Mouse (Mus musculus) kidney, postnatal 10 days (tissue): ENCODE measurements around the gene Slc9b2.
A peak's percentile ranks its signal among the peaks of the same experiment; 100 is the strongest.

ENCODE experiments used
- DNase-seq: peaks from one replicate; pipeline ENCODE4 v3.0.0; 2021; ENCODE audit warnings: mixed read lengths

Gene Slc9b2

DNA sequence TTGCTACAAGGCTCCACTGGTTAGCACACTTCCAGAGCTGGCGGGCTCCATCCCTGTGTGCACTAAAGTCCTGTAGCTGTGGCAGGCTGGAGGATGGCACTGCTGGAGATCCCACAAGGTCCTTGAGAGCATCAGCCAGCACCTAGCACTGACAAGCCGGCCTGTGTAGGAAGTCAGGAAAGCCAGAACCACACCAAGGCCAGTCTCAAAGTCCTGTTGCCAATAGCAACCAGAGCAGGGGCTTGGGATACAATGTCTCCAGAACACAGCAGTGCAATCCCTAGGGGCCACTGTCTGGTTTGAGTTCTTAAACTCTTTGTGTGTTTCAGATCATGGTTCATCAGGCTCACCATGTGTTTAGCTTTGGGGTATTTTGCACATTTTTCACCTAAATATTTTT is 7.3 kb downstream of the Slc9b2 start:
- no peak for DNase-seq

GRCm38 (mm10) chr3:135315720-135316425 is 8.4 kb downstream of the Slc9b2 start:
- no peak for DNase-seq

- no peak for DNase-seq
Measured at GRCm38 (mm10) chr3:135318331-135318730, 10.8 kb downstream of the Slc9b2 start.

DNA sequence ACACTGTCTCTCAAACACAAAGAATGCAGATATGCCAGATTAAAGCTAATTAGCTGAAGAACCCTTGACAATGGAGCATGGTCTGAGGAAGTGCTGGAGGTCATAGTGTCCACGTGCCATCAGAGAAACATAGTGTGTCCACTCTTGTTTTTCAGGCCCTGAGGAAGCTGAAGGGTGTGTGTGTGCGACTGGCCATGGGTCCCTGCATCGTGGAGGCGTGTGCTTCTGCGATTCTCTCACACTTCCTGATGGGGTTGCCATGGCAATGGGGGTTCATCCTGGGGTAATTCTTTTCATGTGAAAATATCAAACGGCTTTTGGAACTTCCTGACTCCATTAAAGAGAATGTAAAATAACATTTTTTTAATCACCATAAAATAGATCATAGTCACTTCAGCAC is 16.9 kb downstream of the Slc9b2 start:
- no peak for DNase-seq

DNA sequence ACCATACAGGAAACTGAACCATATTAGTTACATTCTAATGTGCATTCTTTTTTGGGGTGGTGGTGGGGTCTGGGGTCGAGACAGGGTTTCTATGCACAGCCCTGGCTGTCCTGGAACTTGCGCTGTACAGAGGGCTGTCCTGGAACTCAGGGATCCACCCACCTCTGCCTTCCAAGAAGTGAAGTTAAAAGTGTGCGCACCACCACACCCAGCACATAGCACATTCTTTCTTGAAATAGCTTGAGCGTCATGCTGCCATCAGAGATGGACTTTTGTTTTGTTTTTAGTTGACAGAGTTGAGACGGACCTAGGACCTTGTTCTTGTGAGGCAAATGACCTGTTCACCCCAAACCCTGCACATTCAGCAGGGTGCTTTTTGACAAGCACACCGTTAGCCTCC is 19.7 kb downstream of the Slc9b2 start:
- DNase-seq, result no peak

DNA sequence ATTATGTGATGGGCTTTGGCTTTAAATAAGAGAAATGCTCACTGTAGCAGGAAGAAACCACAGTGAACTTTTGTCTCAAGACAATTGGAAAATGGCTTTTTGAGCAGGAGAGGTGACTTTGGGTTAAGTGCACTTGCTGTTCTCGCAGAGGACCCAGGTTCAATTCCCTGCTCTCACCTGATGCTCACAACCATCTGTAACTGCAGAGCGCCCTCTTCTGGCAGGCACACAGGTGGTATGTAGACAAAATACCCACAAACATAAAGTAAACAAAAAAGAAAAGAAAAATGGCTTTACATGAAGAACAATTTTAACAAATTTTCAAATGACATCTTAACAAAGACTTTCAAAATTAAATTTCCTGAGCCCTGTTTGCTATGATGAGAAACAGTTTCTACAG is 20.1 kb downstream of the Slc9b2 start:
- DNase-seq, result peak; percentile 18

DNA sequence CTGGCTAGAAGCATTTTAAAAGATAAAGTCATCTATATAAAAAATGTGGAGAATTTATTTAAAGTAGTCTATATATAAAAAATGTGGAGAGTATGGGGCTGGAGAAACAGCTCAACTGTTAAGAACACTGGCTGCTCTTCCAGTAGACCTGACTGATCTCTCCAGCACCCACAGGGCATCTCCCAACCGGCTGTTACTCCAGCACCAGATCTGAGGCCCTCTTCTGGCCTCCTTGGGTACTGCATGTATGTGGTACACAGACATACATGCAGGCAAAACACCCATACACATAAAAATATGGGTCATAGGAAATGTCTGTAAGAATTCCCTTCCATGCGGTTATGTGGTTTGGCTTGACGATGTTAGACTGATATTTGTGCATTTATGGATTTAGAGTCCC is 21.1 kb downstream of the Slc9b2 start:
- DNase-seq, result peak; percentile 78

DNA sequence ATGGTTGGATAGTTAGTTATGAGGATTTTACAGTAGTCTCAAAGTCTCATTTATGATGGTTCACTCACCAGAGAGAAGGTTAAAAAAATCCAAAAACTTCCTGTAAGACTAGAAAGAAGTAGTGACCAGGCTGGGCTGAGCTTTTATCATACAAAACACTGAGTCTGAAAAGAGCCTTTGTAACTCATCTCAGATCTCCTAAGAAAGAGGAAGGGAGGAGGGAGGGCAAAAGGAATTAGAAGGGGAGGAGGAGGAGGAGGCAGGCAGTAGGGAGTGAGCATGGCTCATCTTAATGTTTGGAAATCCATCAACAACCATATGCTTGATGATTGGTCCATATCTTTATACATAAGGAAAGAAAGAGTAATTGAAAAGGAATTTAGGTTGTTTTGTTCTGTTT is 25.2 kb downstream of the Slc9b2 start:
- no peak for DNase-seq

- no peak for DNase-seq
Measured at GRCm38 (mm10) chr3:135333763-135334162, 26.3 kb downstream of the Slc9b2 start.

- DNase-seq, result peak; percentile 15
Measured at GRCm38 (mm10) chr3:135347739-135348264, 40.3 kb downstream of the Slc9b2 start, which contains the start of gene Slc9b1. Gene Slc9b1 (plus strand): TSS chr3:135348029.

GRCm38 (mm10) chr3:135349022-135349421 is 41.5 kb downstream of the Slc9b2 start:
- DNase-seq, result no peak

GRCm38 (mm10) chr3:135351857-135352256 is 44.4 kb downstream of the Slc9b2 start:
- DNase-seq, result no peak

- DNase-seq, result no peak
Measured at GRCm38 (mm10) chr3:135357394-135357793, 49.9 kb downstream of the Slc9b2 start.

DNA sequence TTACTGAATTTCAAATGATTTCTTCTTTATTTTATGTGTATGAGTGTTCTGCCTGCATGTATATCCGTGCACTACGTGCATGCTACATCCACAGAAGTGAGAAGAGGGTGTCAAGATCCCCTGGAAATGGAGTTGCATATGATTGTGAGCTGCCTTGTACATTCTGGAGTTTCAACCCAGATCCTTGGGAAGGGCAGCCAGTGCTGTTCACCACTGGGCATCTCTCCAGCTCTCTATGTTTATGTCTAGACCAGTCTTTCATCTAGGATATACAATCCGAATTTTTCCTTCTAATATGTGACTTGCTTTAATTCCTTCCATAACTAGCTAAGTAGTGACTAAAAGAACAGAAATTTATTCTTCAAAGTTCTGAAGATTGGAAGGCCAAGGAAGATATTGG is 68.3 kb downstream of the Slc9b2 start:
- DNase-seq, result no peak

DNA sequence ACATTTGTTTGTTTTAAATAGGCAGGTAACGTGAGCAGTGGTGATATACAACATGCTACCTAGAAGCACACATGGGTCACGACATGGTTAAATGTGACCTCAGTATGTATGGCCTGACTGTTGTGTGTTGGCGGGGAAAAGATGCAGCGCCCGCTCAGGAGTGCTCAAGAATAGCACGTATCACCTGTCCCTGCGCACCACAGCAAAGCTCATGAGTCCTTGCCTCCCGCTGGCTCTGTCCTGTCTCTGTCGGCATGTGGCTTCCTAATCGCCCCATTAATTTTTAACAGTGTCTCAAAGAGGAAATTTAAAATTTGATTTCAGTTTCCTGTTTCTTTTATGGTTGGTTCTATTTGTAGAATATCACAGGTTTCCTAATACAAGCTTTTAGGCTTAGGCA is 69.9 kb downstream of the Slc9b2 start:
- DNase-seq, result no peak

DNA sequence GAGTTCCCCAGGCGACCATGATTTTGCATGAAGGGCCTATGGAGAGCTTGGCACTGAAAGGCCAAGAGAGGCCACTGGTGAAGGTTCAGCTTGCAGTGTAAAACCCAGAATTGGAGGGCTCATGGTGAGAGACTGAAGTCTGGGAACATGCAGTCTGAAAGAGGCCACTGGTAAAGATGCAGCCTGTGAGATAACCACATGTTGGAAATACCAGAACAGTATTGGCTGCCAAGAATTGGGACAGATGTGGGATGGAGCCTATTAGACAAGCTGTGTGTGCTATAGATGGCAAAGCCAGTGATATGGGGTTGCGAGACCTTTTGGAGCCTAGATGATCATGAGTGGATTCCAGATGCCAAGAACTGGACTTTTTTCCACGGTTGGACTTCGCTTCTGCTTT is 72.4 kb downstream of the Slc9b2 start:
- no peak for DNase-seq

DNA sequence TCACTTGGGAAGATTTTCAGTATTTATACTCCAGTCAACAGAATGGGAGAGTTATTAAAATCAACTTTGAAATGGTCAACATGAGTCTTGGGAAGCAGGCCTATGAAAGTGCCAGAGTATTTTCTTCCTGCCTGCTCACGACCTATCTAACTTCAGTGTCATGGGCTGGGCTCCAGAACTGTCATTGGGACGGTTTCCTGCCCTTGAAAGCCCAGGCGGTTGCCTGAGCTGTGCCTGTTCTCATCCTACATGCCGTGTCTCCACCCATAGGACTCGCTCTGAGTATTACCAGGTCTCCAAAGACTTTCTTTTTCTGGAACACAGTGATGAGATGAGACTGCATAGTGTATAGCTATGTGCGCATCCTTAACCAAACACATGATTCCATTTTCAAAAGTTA is 85.7 kb downstream of the Slc9b2 start:
- peak; percentile 46 for DNase-seq
